Mouse (Mus musculus) ES-E14 (cell line): Measurements from ENCODE around the gene Mafg. TPM values are rescaled to one million over a fixed set of nuclear protein-coding genes. Genes with fewer than 3 reads are reported as not detected.

Experiments used
- DNase-seq: peaks from one replicate; pipeline ENCODE4 v3.0.0-alpha.2; 2013; ENCODE audit warnings: low read depth, low spot score
- H3K27ac ChIP-seq: 2 replicates; pipeline ENCODE4 v1.5.1; 2012; ENCODE audit warnings: low read depth, mild to moderate bottlenecking, low read length, moderate library complexity, mixed read lengths; ENCODE audit not compliant: poor library complexity, insufficient read depth, severe bottlenecking
- H3K36me3 ChIP-seq: 2 replicates; pipeline ENCODE4 v1.6.1; 2012; ENCODE audit warnings: mild to moderate bottlenecking, low read length, moderate library complexity, mixed read lengths; ENCODE audit not compliant: control insufficient read depth, poor library complexity, insufficient read depth, severe bottlenecking
- H3K4me1 ChIP-seq, 2 experiments: fragments of 150-350 bp in 1 of 2; sonication (generic) in 1 of 2; 2 replicates each; pipeline ENCODE4 v1.6.1; 2012; ENCODE audit warnings: low read length in 2 of 2, mild to moderate bottlenecking in 1 of 2, mixed read lengths in 1 of 2; ENCODE audit not compliant: control insufficient read depth in 2 of 2, insufficient read depth in 2 of 2, poor library complexity in 1 of 2
- H3K4me3 ChIP-seq, 2 experiments: fragments of 150-350 bp in 1 of 2; sonication (generic) in 1 of 2; 2 replicates each; pipeline ENCODE4 v1.5.1; 2012; ENCODE audit warnings: low read length in 2 of 2, low read depth in 1 of 2, mild to moderate bottlenecking in 1 of 2, mixed read lengths in 1 of 2; ENCODE audit not compliant: insufficient read depth in 1 of 2, poor library complexity in 1 of 2, severe bottlenecking in 1 of 2
- H3K9ac ChIP-seq: 2 replicates; pipeline ENCODE4 v1.6.1; 2012; ENCODE audit warnings: low read depth, mild to moderate bottlenecking, low read length, mixed read lengths; ENCODE audit not compliant: poor library complexity, insufficient read depth, severe bottlenecking
- H3K9me3 ChIP-seq: fragments of 150-350 bp; sonication (generic); 2 replicates; pipeline ENCODE4 v1.6.1; 2012; ENCODE audit warnings: low read depth, mild to moderate bottlenecking, low read length; ENCODE audit not compliant: control insufficient read depth, insufficient read depth
- CHD2 ChIP-seq: IDR thresholded peaks from 2 replicates; pipeline ENCODE4 v1.6.1; 2014; ENCODE audit warnings: mild to moderate bottlenecking, low read depth, low read length, inconsistent platforms
- HCFC1 ChIP-seq: IDR thresholded peaks from 2 replicates; pipeline ENCODE4 v1.6.1; 2012; ENCODE audit warnings: low read length, inconsistent platforms, borderline replicate concordance; ENCODE audit not compliant: insufficient read depth
- MAFK ChIP-seq: IDR thresholded peaks from 2 replicates; pipeline ENCODE4 v1.6.1; 2014; ENCODE audit warnings: mild to moderate bottlenecking, low read depth, low read length, inconsistent platforms; ENCODE audit not compliant: insufficient read depth
- ZC3H11A ChIP-seq: IDR thresholded peaks from 2 replicates; pipeline ENCODE4 v1.6.1; 2012; ENCODE audit warnings: low read depth, mild to moderate bottlenecking, inconsistent platforms, low read length, borderline replicate concordance
- ZNF384 ChIP-seq: IDR thresholded peaks from 2 replicates; pipeline ENCODE4 v1.6.1; 2012; ENCODE audit warnings: low read depth, low read length, inconsistent platforms
- in situ Hi-C, 2 experiments: fragments of 600-800 bp; cut with MboI; formaldehyde crosslinking; loops; one replicate each; pipeline ENCODE4 v1.15.1; 2025; ENCODE audit warnings: low sequenced_read_pairs in 2 of 2, inconsistent platforms in 1 of 2; ENCODE audit not compliant: unreplicated experiment in 2 of 2
- total RNA-seq: library from RNA; depleted of rRNA; stranded (reverse); fragments of 300-350 nt; gene quantifications from 2 replicates; pipeline ENCODE4 v1.2.3, GENCODE M21; 2012

The Mafg gene
- total RNA-seq, 1 experiment, result 42.6 TPM

DNA sequence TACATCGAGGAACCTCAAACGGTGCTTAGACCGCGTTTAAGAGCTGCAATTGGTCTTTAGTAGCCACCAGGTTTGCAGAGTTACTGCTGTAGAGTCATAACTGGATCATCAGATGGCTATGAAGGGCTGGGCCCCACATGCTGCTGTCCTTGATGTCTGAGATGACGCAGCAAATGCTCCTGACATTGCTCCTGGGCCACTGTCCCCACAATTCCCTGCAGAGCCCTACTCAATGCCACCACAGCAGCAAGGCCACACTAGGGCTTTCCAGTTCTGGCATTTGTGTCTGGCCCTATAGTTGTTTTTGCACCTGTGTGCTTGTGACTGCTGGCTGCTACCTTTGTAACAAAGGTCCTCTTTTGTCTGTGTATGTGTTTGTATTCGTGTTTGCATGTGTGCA lies 10.6 kb downstream of the Mafg start:
- Histone ChIP-seq H3K9me3 (no peaks in the 10 kb centered on the region), H3K27ac (no peak overlapping the region), H3K4me3 (no peak overlapping the region), H3K36me3 (peaks cover 20% of the 10 kb centered on the region), H3K4me1 (peaks cover 3 to 22% of the 10 kb centered on the region in 2 experiments; a peak in 2 of 4 replicates), H3K9ac (no peak overlapping the region)
- DNase-seq, result no peak
- no peak for TF ChIP-seq ZNF384
- no peak for TF ChIP-seq CHD2
- TF ChIP-seq ZC3H11A, result no peak
- TF ChIP-seq MAFK, result no peak
- no peak for TF ChIP-seq HCFC1
- in situ Hi-C loops, result no loop called here

DNA sequence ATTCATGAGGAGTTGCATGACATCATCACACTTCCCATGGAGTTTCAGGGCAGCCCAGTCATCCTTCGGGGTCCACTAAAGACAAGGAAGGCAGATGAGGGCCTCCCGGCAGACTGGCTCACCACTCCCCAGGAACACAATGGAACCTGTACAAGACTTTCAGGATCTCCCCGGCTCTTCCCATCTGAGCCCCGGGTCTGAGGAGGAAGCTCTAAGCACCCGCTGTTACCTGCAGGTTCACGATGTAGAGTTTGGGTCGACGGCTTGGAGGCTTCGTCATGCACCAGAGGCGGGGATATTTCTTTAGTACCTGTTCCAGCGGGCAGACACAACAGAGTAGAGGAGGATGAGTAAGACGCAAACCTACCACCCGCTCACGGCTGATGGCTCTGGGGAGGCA lies 13.2 kb downstream of the Mafg start:
- in situ Hi-C loops, result no loop called here
- H3K4me1 ChIP-seq, result peaks cover 8 to 26% of the 10 kb centered on the region in 2 experiments; a peak in 2 of 4 replicates
- H3K36me3 ChIP-seq, result peaks cover 10% of the 10 kb centered on the region
- no peak for TF ChIP-seq ZC3H11A
- no peak for TF ChIP-seq HCFC1
- no peak for TF ChIP-seq MAFK
- no peak for TF ChIP-seq ZNF384
- TF ChIP-seq CHD2, result no peak
- no peak overlapping the region for H3K27ac ChIP-seq
- peak overlapping the region; percentile 45 for H3K9ac ChIP-seq
- peak overlapping the region; percentile 22; a peak in 3 of 4 replicates for H3K4me3 ChIP-seq
- no peaks in the 10 kb centered on the region for H3K9me3 ChIP-seq
- DNase-seq, result no peak

- H3K9me3 ChIP-seq, result no peaks in the 10 kb centered on the region
- peaks cover 15% of the 10 kb centered on the region for H3K36me3 ChIP-seq
- TF ChIP-seq ZC3H11A, result no peak
- no peak for TF ChIP-seq MAFK
- TF ChIP-seq CHD2, result no peak
- no peak for TF ChIP-seq ZNF384
- TF ChIP-seq HCFC1, result no peak
- no peak overlapping the region for H3K9ac ChIP-seq
- H3K4me3 ChIP-seq, result no peak overlapping the region
- peaks cover 8 to 30% of the 10 kb centered on the region in 2 experiments; a peak in 2 of 4 replicates for H3K4me1 ChIP-seq
- in situ Hi-C loops, result no loop called here
- no peak for DNase-seq
- H3K27ac ChIP-seq, result 0 out of 2 replicates have a peak overlapping the region, but pooled peaks have one; percentile 11
These were observed 14.5 kb downstream of the Mafg start for GRCm38 (mm10) chr11:120618619-120619535.

DNA sequence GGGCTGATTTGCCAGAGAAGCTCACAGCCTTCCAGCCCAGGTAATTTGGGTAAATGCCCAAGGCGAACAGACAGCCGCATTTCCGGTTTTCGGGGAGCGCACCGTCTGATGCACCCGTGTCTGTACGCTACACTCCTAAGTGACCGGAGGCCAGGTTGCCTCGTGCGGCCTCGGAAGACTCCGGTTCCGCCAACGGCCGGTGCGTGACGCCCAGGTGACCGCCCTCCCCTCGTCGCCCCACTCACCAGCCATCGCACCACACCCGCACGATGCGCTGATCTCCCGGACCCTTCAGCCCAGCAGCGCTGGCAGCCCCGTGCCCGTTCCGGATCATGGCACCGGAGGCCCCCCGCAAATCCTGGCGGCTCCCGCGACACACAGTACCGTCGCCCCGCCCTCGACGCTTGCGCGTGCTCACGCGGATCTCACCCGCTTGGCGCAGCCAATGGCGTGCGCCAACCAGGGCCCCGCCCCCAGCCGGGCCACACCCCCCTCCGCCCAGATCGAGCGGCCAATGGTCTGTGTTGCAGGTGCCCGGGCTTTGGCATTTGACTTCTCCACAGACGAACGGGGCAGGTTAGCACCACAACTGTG lies 15.8 kb downstream of the Mafg start, which contains the start of gene Pcyt2:
Pcyt2 (minus strand) TSS at position 418 of the 594 bp plus-strand sequence.
- no peaks in the 10 kb centered on the region for H3K9me3 ChIP-seq
- TF ChIP-seq CHD2 (0 out of 2 replicates have a peak, but pooled peaks have one; percentile 66), HCFC1 (0 out of 2 replicates have a peak, but pooled peaks have one; percentile 35), MAFK (no peak), ZC3H11A (no peak), ZNF384 (no peak)
- peak within 1 kb of the TSS; percentile 94 for H3K4me3 ChIP-seq
- peak; percentile 91 for DNase-seq
- peaks cover 22% of the 10 kb centered on the region for H3K36me3 ChIP-seq
- H3K4me1 ChIP-seq, result peaks cover 8 to 30% of the 10 kb centered on the region in 2 experiments; a peak in 2 of 4 replicates
- H3K27ac ChIP-seq, result peak within 1 kb of the TSS; percentile 73; the same call in 1 of the 2 replicates
- in situ Hi-C loops, result no loop called here
- H3K9ac ChIP-seq, result peak within 1 kb of the TSS; percentile 92
